Mouse (Mus musculus) retina, postnatal 1 day (tissue): Measurements from ENCODE around the gene Ddit4.

Experiments
- DNase-seq: peaks from one replicate; pipeline ENCODE4 v3.0.0-alpha.2; 2012

Gene Ddit4

GRCm38 (mm10) chr10:59916649-59917048 lies 35.0 kb downstream of the Ddit4 start:
- DNase-seq = peak; percentile 82

- no peak for DNase-seq
Measured at GRCm38 (mm10) chr10:59916159-59916558, 35.5 kb downstream of the Ddit4 start.

GRCm38 (mm10) chr10:59915196-59915962 lies 36.3 kb downstream of the Ddit4 start:
- DNase-seq = no peak

- DNase-seq = peak; percentile 76
Measured at GRCm38 (mm10) chr10:59911561-59912198, 40.0 kb downstream of the Ddit4 start.

- no peak for DNase-seq
Measured at GRCm38 (mm10) chr10:59911091-59911490, 40.5 kb downstream of the Ddit4 start.

GRCm38 (mm10) chr10:59909357-59909847 lies 42.2 kb downstream of the Ddit4 start:
- DNase-seq = no peak

GRCm38 (mm10) chr10:59908776-59909315 lies 42.8 kb downstream of the Ddit4 start:
- no peak for DNase-seq

GRCm38 (mm10) chr10:59907695-59908299 lies 43.8 kb downstream of the Ddit4 start:
- DNase-seq = peak; percentile 55

GRCm38 (mm10) chr10:59907080-59907609 lies 44.5 kb downstream of the Ddit4 start:
- no peak for DNase-seq

GRCm38 (mm10) chr10:59903170-59903569 lies 48.5 kb downstream of the Ddit4 start:
- DNase-seq = no peak

- no peak for DNase-seq
Measured at GRCm38 (mm10) chr10:59902606-59902990, 49.0 kb downstream of the Ddit4 start.

GRCm38 (mm10) chr10:59901986-59902605 lies 49.5 kb downstream of the Ddit4 start:
- no peak for DNase-seq

GRCm38 (mm10) chr10:59901463-59901862 lies 50.2 kb downstream of the Ddit4 start:
- DNase-seq = no peak

GRCm38 (mm10) chr10:59900939-59901338 lies 50.7 kb downstream of the Ddit4 start:
- peak; percentile 63 for DNase-seq

GRCm38 (mm10) chr10:59900174-59900435 lies 51.5 kb downstream of the Ddit4 start:
- no peak for DNase-seq
